Mouse (Mus musculus): ENCODE results near the gene Olfr204. TPM values are rescaled to one million over a fixed set of nuclear protein-coding genes. Genes with fewer than 3 reads are reported as not detected.
"Not testable (repeated sequence)": the region's sequence is repeated elsewhere in the genome, so short reads cannot be mapped to it uniquely, and the experiment has no call there.

The Olfr204 gene
- total and polyA plus RNA-seq, 2 experiments from 2014 or later, result not detected

GRCm38 (mm10) chr16:59286693-59287092 is 31.4 kb downstream of the Olfr204 start, which contains the start of gene Olfr202:
Olfr202 (minus strand) TSS chr16:59286793.
- ATAC-seq, result no peak
- Histone ChIP-seq H3K4me1 (ENCODE audit: insufficient read depth) (no peaks in the 10 kb centered on the region), H3K4me2 (ENCODE audit: low read depth) (no peak within 1 kb of the TSS), H3K9me3 (ENCODE audit: low read length) (no peaks in the 10 kb centered on the region), H3K27me3 (ENCODE audit: insufficient read depth, low read length) (no peaks in the 10 kb centered on the region), H3K9ac (no peak within 1 kb of the TSS), H3K27ac (ENCODE audit: low read depth, low read length) (no peak within 1 kb of the TSS), H3K4me3 (ENCODE audit: low read depth, low read length) (no peak within 1 kb of the TSS), H3K36me3 (ENCODE audit: insufficient read depth) (no peaks in the 10 kb centered on the region)
- 84% methylated on average over 1 of the region's 1 CpGs for WGBS
- DNase-seq, result no peak
- no peak for TF ChIP-seq CTCF (IDR thresholded peaks at IDR 0.05; ENCODE audit: low read depth)

GRCm38 (mm10) chr16:59283476-59283875 is 34.6 kb downstream of the Olfr204 start:
- no peaks in the 10 kb centered on the region for H3K9me3 ChIP-seq (ENCODE audit: low read length)
- 72% methylated on average over 1 of the region's 1 CpGs for WGBS
- no peak overlapping the region for H3K4me2 ChIP-seq (ENCODE audit: low read depth)
- no peaks in the 10 kb centered on the region for H3K27me3 ChIP-seq (ENCODE audit: insufficient read depth, low read length)
- no peak overlapping the region for H3K27ac ChIP-seq (ENCODE audit: low read depth, low read length)
- no peak for TF ChIP-seq CTCF (IDR thresholded peaks at IDR 0.05; ENCODE audit: low read depth)
- no peak for ATAC-seq
- no peaks in the 10 kb centered on the region for H3K4me1 ChIP-seq (ENCODE audit: insufficient read depth)
- H3K9ac ChIP-seq, result no peak overlapping the region
- no peak overlapping the region for H3K4me3 ChIP-seq (ENCODE audit: low read depth, low read length)
- H3K36me3 ChIP-seq (ENCODE audit: insufficient read depth), result no peaks in the 10 kb centered on the region
- no peak for DNase-seq

GRCm38 (mm10) chr16:59280542-59280941 is 37.5 kb downstream of the Olfr204 start:
- Histone ChIP-seq H3K27me3 (ENCODE audit: insufficient read depth, low read length) (no peaks in the 10 kb centered on the region), H3K9ac (no peak overlapping the region), H3K9me3 (ENCODE audit: low read length) (no peaks in the 10 kb centered on the region), H3K4me2 (ENCODE audit: low read depth) (no peak overlapping the region), H3K36me3 (ENCODE audit: insufficient read depth) (no peaks in the 10 kb centered on the region), H3K4me1 (ENCODE audit: insufficient read depth) (no peaks in the 10 kb centered on the region), H3K4me3 (ENCODE audit: low read depth, low read length) (no peak overlapping the region), H3K27ac (ENCODE audit: low read depth, low read length) (no peak overlapping the region)
- no peak for DNase-seq
- 79% methylated on average over 3 of the region's 3 CpGs for WGBS
- no peak for ATAC-seq
- no peak for TF ChIP-seq CTCF (IDR thresholded peaks at IDR 0.05; ENCODE audit: low read depth)

GRCm38 (mm10) chr16:59272532-59272931 is 45.5 kb downstream of the Olfr204 start, which contains the start of gene Olfr201:
Olfr201 (minus strand) TSS chr16:59272632.
- H3K9ac ChIP-seq; H3K27me3 ChIP-seq (ENCODE audit: insufficient read depth, low read length); H3K4me3 ChIP-seq (ENCODE audit: low read depth, low read length); H3K4me2 ChIP-seq (ENCODE audit: low read depth); ATAC-seq; H3K36me3 ChIP-seq (ENCODE audit: insufficient read depth); DNase-seq; H3K27ac ChIP-seq (ENCODE audit: low read depth, low read length); H3K4me1 ChIP-seq (ENCODE audit: insufficient read depth); H3K9me3 ChIP-seq (ENCODE audit: low read length): not testable (repeated sequence)
- WGBS, result 87% methylated on average over 4 of the region's 4 CpGs

- not testable (repeated sequence) for H3K27me3 ChIP-seq (ENCODE audit: insufficient read depth, low read length); H3K27ac ChIP-seq (ENCODE audit: low read depth, low read length); H3K4me2 ChIP-seq (ENCODE audit: low read depth); H3K36me3 ChIP-seq (ENCODE audit: insufficient read depth); ATAC-seq; H3K4me1 ChIP-seq (ENCODE audit: insufficient read depth); H3K4me3 ChIP-seq (ENCODE audit: low read depth, low read length); DNase-seq; H3K9me3 ChIP-seq (ENCODE audit: low read length); H3K9ac ChIP-seq
- WGBS, result 74% methylated on average over 4 of the region's 4 CpGs
Measured at GRCm38 (mm10) chr16:59269097-59269496, 49.0 kb downstream of the Olfr204 start.

Other genes starting within 250 kb of the Olfr204 start
- gene Olfr190, start 240.2 kb downstream of the Olfr204 start, total RNA-seq (2014; rRNA removed), result not detected in 2 replicates
- gene Olfr190, start 240.2 kb downstream of the Olfr204 start, polyA plus RNA-seq (2015; fragmentation: Nextera tagmentation; extraction: Ambion mirVana), result not detected in 2 replicates
- not detected in 2 replicates for gene Olfr191, start 228.4 kb downstream of the Olfr204 start, total RNA-seq (2014; rRNA removed)
- gene Olfr191, start 228.4 kb downstream of the Olfr204 start, polyA plus RNA-seq (2015; fragmentation: Nextera tagmentation; extraction: Ambion mirVana), result not detected in 2 replicates
- not detected in 2 replicates for gene Olfr193, start 206.4 kb downstream of the Olfr204 start, total RNA-seq (2014; rRNA removed)
- not detected in 2 replicates for gene Olfr193, start 206.4 kb downstream of the Olfr204 start, polyA plus RNA-seq (2015; fragmentation: Nextera tagmentation; extraction: Ambion mirVana)
- gene Olfr194, start 197.2 kb downstream of the Olfr204 start, total RNA-seq (2014; rRNA removed), result not detected in 2 replicates
- not detected in 2 replicates for gene Olfr194, start 197.2 kb downstream of the Olfr204 start, polyA plus RNA-seq (2015; fragmentation: Nextera tagmentation; extraction: Ambion mirVana)
- not detected in 2 replicates for gene Olfr195, start 171.2 kb downstream of the Olfr204 start, total RNA-seq (2014; rRNA removed)
- gene Olfr195, start 171.2 kb downstream of the Olfr204 start, polyA plus RNA-seq (2015; fragmentation: Nextera tagmentation; extraction: Ambion mirVana), result not detected in 2 replicates
- gene Olfr196, start 147.8 kb downstream of the Olfr204 start, total RNA-seq (2014; rRNA removed), result not detected in 2 replicates
- not detected in 2 replicates for gene Olfr196, start 147.8 kb downstream of the Olfr204 start, polyA plus RNA-seq (2015; fragmentation: Nextera tagmentation; extraction: Ambion mirVana)
- gene Olfr198, start 114.7 kb downstream of the Olfr204 start, total RNA-seq (2014; rRNA removed), result not detected in 2 replicates
- gene Olfr198, start 114.7 kb downstream of the Olfr204 start, polyA plus RNA-seq (2015; fragmentation: Nextera tagmentation; extraction: Ambion mirVana), result not detected in 2 replicates
- not detected in 2 replicates for gene Olfr199, start 98.5 kb downstream of the Olfr204 start, total RNA-seq (2014; rRNA removed)
- not detected in 2 replicates for gene Olfr199, start 98.5 kb downstream of the Olfr204 start, polyA plus RNA-seq (2015; fragmentation: Nextera tagmentation; extraction: Ambion mirVana)
- not detected in 2 replicates for gene Olfr201, start 45.6 kb downstream of the Olfr204 start, total RNA-seq (2014; rRNA removed)
- gene Olfr201, start 45.6 kb downstream of the Olfr204 start, polyA plus RNA-seq (2015; fragmentation: Nextera tagmentation; extraction: Ambion mirVana), result not detected in 2 replicates
- gene Olfr202, start 31.5 kb downstream of the Olfr204 start, total RNA-seq (2014; rRNA removed), result not detected in 2 replicates
- not detected in 2 replicates for gene Olfr202, start 31.5 kb downstream of the Olfr204 start, polyA plus RNA-seq (2015; fragmentation: Nextera tagmentation; extraction: Ambion mirVana)
- gene Olfr203, start 19.4 kb downstream of the Olfr204 start, total RNA-seq (2014; rRNA removed), result not detected in 2 replicates
- not detected in 2 replicates for gene Olfr203, start 19.4 kb downstream of the Olfr204 start, polyA plus RNA-seq (2015; fragmentation: Nextera tagmentation; extraction: Ambion mirVana)
- not detected in 2 replicates for gene Olfr205, start 12.9 kb upstream of the Olfr204 start, total RNA-seq (2014; rRNA removed)
- not detected in 2 replicates for gene Olfr205, start 12.9 kb upstream of the Olfr204 start, polyA plus RNA-seq (2015; fragmentation: Nextera tagmentation; extraction: Ambion mirVana)
- not detected in 2 replicates for gene Olfr206, start 31.0 kb upstream of the Olfr204 start, total RNA-seq (2014; rRNA removed)
- not detected in 2 replicates for gene Olfr206, start 31.0 kb upstream of the Olfr204 start, polyA plus RNA-seq (2015; fragmentation: Nextera tagmentation; extraction: Ambion mirVana)
- gene Olfr209, start 45.7 kb upstream of the Olfr204 start, total RNA-seq (2014; rRNA removed), result not detected in 2 replicates
- not detected in 2 replicates for gene Olfr209, start 45.7 kb upstream of the Olfr204 start, polyA plus RNA-seq (2015; fragmentation: Nextera tagmentation; extraction: Ambion mirVana)
- not detected in 2 replicates for gene Gabrr3, start 89.1 kb upstream of the Olfr204 start, total RNA-seq (2014; rRNA removed)
- gene Gabrr3, start 89.1 kb upstream of the Olfr204 start, polyA plus RNA-seq (2015; fragmentation: Nextera tagmentation; extraction: Ambion mirVana), result 0.04 TPM in 1 of 2 replicates, not detected in the other
- 9.8 and 11.2 TPM in 2 replicates for gene Riox2, start 153.5 kb upstream of the Olfr204 start, total RNA-seq (2014; rRNA removed)
- gene Riox2, start 153.5 kb upstream of the Olfr204 start, polyA plus RNA-seq (2015; fragmentation: Nextera tagmentation; extraction: Ambion mirVana), result 10.6 and 12.2 TPM in 2 replicates

All from forebrain, postnatal 0 days (tissue).